Mouse (Mus musculus): ENCODE measurements around the gene Hexim2. TPM values are rescaled to one million over a fixed set of nuclear protein-coding genes. Genes with fewer than 3 reads are reported as not detected.
A peak's percentile ranks its signal among the peaks of the same experiment; 100 is the strongest.

Gene Hexim2
- polyA plus RNA-seq, 1 experiment, result 3.1 TPM

DNA sequence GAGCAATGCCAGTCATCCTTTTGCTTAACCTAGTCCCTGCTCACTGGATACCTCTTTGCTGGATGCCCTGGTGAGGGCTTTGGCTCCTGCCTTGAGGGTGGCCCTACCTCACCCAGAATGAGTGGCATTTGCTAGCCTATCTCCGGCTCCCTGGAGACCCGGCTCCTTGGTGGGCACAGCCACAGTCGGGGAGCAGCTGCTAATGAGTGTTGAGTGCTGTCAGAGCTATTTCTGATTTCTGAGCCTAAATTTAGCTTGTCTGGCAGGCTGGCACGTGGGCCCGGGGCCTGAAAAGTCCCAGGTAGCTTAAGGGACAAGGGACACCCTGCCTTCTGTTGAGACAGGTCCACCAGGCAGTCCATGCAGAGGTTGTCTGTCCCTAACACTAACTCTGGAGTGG lies 45.0 kb downstream of the Hexim2 start:
- H3K27ac ChIP-seq (ENCODE audit: insufficient read depth, low read length), result no peak overlapping the region
- no peak for TF ChIP-seq CTCF (IDR thresholded peaks at IDR 0.05; ENCODE audit: borderline replicate concordance, insufficient read depth, low read length)
- H3K4me3 ChIP-seq (ENCODE audit: insufficient read depth, low read length), result no peak overlapping the region
- H3K4me1 ChIP-seq (ENCODE audit: control insufficient read depth, insufficient read depth, low read length), result no peaks in the 10 kb centered on the region

DNA sequence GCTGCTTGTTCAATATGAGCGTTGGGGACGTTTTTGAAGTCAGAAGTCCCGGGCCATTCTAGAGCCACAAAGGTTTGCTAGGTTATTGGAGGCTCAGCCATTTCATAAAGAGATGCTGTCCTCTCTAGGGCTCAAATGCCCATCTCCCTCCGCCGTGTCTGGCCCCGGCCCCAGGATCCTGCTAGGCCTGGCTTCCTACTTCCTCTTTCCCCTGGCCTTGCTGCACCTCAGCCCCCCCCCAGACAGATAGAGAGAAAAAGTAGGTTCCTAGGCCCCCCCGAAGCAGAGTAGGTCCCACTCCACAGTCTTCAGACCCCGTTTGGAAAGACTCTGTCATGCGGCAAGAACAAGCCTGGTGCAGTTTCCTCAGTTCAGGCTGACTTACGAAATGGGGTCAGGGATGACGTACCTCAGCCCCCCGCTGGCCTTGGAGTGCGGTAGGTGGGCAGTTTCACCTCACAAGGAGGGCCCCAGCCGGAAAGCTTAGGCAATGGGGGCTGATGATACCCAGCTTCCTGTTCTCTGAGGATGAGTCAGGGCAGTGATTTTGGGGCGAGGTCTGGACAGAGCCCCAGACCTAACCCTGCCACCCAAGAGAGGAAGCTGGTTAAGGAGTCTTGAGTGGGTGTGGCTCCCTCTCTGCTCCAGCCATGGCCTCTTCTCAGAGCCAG lies 45.7 kb downstream of the Hexim2 start:
- Histone ChIP-seq H3K27ac (ENCODE audit: insufficient read depth, low read length) (no peak overlapping the region), H3K4me3 (ENCODE audit: insufficient read depth, low read length) (no peak overlapping the region), H3K4me1 (ENCODE audit: control insufficient read depth, insufficient read depth, low read length) (no peaks in the 10 kb centered on the region)
- TF ChIP-seq CTCF (IDR thresholded peaks at IDR 0.05; ENCODE audit: borderline replicate concordance, insufficient read depth, low read length) (no peak), POLR2A (IDR thresholded peaks at IDR 0.05; ENCODE audit: low read depth, low read length) (no peak)

DNA sequence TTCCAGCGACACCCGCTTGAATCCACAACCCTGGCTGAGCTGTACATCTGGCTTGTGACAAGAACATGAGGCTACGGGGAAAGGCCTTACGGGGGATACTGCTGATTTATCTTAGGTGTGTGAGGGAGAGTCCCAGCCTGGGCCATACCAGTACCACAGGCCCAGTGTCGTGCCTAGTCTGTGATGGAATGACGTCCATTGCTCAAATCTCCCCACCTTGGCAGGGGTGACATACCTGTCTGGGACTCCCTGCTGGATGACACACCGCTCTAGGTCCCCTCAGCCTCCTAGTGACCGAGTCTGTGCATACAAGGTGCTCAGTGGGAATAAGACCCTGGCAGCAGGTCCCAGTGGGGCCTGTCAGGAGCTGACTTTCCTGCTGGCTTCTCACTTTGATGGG lies 46.5 kb downstream of the Hexim2 start:
- Histone ChIP-seq H3K4me3 (ENCODE audit: insufficient read depth, low read length) (no peak overlapping the region), H3K4me1 (ENCODE audit: control insufficient read depth, insufficient read depth, low read length) (no peaks in the 10 kb centered on the region), H3K27ac (ENCODE audit: insufficient read depth, low read length) (no peak overlapping the region)
- TF ChIP-seq CTCF (IDR thresholded peaks at IDR 0.05; ENCODE audit: borderline replicate concordance, insufficient read depth, low read length) (no peak), POLR2A (IDR thresholded peaks at IDR 0.05; ENCODE audit: low read depth, low read length) (no peak)

DNA sequence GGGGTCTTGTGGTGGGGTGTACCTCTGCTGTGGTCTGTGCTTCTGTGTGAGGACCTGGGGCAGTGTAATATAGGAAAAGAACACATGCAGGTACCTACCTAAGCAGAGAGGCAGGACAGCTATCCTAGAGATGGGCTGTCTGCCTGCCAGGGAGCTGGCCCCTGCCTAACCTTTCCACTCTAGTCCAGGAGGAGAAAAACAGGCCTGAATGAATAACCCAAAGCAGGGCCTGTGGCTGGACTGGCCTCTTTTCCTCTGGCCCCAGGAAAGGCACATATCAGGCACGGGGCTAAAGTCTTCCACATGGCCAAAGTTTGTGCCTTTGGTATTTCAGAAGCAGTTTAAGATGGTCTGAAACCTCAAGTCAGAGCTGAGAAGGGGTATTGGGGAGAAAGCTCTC lies 48.2 kb downstream of the Hexim2 start:
- TF ChIP-seq POLR2A (IDR thresholded peaks at IDR 0.05; ENCODE audit: low read depth, low read length) (no peak), CTCF (IDR thresholded peaks at IDR 0.05; ENCODE audit: borderline replicate concordance, insufficient read depth, low read length) (no peak)
- no peak overlapping the region for H3K27ac ChIP-seq (ENCODE audit: insufficient read depth, low read length)
- no peak overlapping the region for H3K4me3 ChIP-seq (ENCODE audit: insufficient read depth, low read length)
- H3K4me1 ChIP-seq (ENCODE audit: control insufficient read depth, insufficient read depth, low read length), result no peaks in the 10 kb centered on the region

DNA sequence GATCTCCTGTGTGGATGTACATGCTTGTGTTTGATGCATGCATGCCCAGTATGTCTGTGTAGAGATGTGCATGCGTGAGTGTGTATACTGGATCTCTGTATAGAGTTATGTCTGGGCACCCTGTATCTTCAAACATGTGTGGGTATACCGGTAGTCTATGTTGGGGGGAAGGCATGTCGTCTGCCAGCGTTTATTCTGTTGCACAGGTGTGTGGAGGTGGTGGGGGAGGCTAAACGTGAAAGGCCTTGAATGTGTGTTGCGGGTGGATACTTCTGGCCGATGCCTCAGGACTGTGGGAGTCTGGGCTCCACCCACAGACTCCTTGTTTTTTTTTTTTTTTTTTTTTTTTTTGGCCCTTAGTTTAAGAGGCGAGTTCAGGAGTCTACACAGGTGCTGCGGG lies 49.1 kb downstream of the Hexim2 start:
- Histone ChIP-seq H3K4me3 (ENCODE audit: insufficient read depth, low read length) (no peak overlapping the region), H3K27ac (ENCODE audit: insufficient read depth, low read length) (no peak overlapping the region), H3K4me1 (ENCODE audit: control insufficient read depth, insufficient read depth, low read length) (no peaks in the 10 kb centered on the region)
- no peak for TF ChIP-seq CTCF (IDR thresholded peaks at IDR 0.05; ENCODE audit: borderline replicate concordance, insufficient read depth, low read length)
- no peak for TF ChIP-seq POLR2A (IDR thresholded peaks at IDR 0.05; ENCODE audit: low read depth, low read length)

DNA sequence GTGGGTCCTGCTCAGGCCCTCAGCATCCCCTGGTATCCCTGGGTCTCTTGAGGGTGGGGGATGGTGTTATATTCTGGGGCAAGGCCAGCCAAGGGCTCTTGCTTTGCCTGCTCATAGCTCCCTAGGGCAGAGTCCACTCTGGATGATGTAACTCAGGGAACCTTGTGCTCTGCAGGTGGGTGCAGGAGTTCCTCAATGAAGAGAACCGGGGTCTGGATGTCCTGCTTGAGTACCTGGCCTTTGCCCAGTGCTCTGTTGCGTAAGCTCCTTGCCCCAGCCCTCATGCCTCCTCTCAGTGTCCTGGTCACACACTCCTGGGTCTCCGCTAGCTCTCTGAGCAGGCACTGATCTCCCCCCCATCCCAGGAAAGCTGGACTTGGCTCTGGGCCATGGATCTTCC lies 49.7 kb downstream of the Hexim2 start:
- no peak overlapping the region for H3K27ac ChIP-seq (ENCODE audit: insufficient read depth, low read length)
- TF ChIP-seq POLR2A (IDR thresholded peaks at IDR 0.05; ENCODE audit: low read depth, low read length) (no peak), CTCF (IDR thresholded peaks at IDR 0.05; ENCODE audit: borderline replicate concordance, insufficient read depth, low read length) (no peak)
- H3K4me3 ChIP-seq (ENCODE audit: insufficient read depth, low read length), result no peak overlapping the region
- no peaks in the 10 kb centered on the region for H3K4me1 ChIP-seq (ENCODE audit: control insufficient read depth, insufficient read depth, low read length)

DNA sequence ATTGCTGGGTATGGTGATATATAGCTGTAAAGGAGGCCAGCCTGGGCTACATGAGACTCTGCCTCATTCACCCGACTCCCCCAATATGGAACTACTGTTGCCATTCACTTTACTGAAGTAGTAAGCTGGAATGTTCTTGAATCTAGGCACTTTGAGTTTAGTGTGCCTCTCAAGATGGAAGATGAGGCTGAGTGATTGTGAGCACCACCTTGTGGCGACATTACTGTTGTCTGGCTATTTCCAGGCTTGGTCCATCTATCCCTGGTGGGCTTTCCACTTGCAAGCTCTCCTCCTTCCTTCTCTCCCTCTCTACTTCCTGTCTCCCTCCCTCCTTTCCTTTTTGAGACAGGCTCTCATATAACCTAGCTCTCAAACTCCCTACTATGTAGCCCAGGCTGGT lies 52.7 kb downstream of the Hexim2 start:
- Histone ChIP-seq H3K4me1 (ENCODE audit: control insufficient read depth, insufficient read depth, low read length) (no peaks in the 10 kb centered on the region), H3K4me3 (ENCODE audit: insufficient read depth, low read length) (no peak overlapping the region), H3K27ac (ENCODE audit: insufficient read depth, low read length) (no peak overlapping the region)
- TF ChIP-seq CTCF (IDR thresholded peaks at IDR 0.05; ENCODE audit: borderline replicate concordance, insufficient read depth, low read length) (peak; percentile 50; the same call in 1 of the 2 replicates), POLR2A (IDR thresholded peaks at IDR 0.05; ENCODE audit: low read depth, low read length) (no peak)

Other genes starting within 250 kb of the Hexim2 start
- not detected in 2 replicates for gene Fam187a, start 247.3 kb upstream of the Hexim2 start, polyA plus RNA-seq (2011; ENCODE audit: insufficient read length, low read depth, missing spikeins)
- gene Gfap, start 231.5 kb upstream of the Hexim2 start, polyA plus RNA-seq (2011; ENCODE audit: insufficient read length, low read depth, missing spikeins), result 1.4 TPM in 1 of 2 replicates, not detected in the other
- 10.5 and 15.7 TPM in 2 replicates for gene Kif18b, start 207.3 kb upstream of the Hexim2 start, polyA plus RNA-seq (2011; ENCODE audit: insufficient read length, low read depth, missing spikeins)
- gene C1ql1, start 185.7 kb upstream of the Hexim2 start, polyA plus RNA-seq (2011; ENCODE audit: insufficient read length, low read depth, missing spikeins), result not detected in 2 replicates
- gene Nmt1, start 104.2 kb upstream of the Hexim2 start, polyA plus RNA-seq (2011; ENCODE audit: insufficient read length, low read depth, missing spikeins), result 91.1 and 111 TPM in 2 replicates
- gene Dcakd, start 104.1 kb upstream of the Hexim2 start, polyA plus RNA-seq (2011; ENCODE audit: insufficient read length, low read depth, missing spikeins), result 57.7 and 66.6 TPM in 2 replicates
- gene Plcd3, start 30.8 kb upstream of the Hexim2 start, polyA plus RNA-seq (2011; ENCODE audit: insufficient read length, low read depth, missing spikeins), result 5.6 and 7.1 TPM in 2 replicates
- 23.3 and 24.3 TPM in 2 replicates for gene Acbd4, start 30.7 kb upstream of the Hexim2 start, polyA plus RNA-seq (2011; ENCODE audit: insufficient read length, low read depth, missing spikeins)
- 16.8 and 19.0 TPM in 2 replicates for gene Hexim1, start 16.2 kb upstream of the Hexim2 start, polyA plus RNA-seq (2011; ENCODE audit: insufficient read length, low read depth, missing spikeins)
- 1.1 TPM in 1 of 2 replicates, not detected in the other for gene Fmnl1, start 38.7 kb downstream of the Hexim2 start, polyA plus RNA-seq (2011; ENCODE audit: insufficient read length, low read depth, missing spikeins)
- 0.68 TPM in 1 of 2 replicates, not detected in the other for gene 1700023F06Rik, start 76.1 kb downstream of the Hexim2 start, polyA plus RNA-seq (2011; ENCODE audit: insufficient read length, low read depth, missing spikeins)
- gene Spata32, start 86.0 kb downstream of the Hexim2 start, polyA plus RNA-seq (2011; ENCODE audit: insufficient read length, low read depth, missing spikeins), result not detected in 2 replicates
- 8.4 and 8.5 TPM in 2 replicates for gene Map3k14, start 135.0 kb downstream of the Hexim2 start, polyA plus RNA-seq (2011; ENCODE audit: insufficient read length, low read depth, missing spikeins)
- gene Arhgap27, start 231.3 kb downstream of the Hexim2 start, polyA plus RNA-seq (2011; ENCODE audit: insufficient read length, low read depth, missing spikeins), result 2.0 and 4.5 TPM in 2 replicates